Mouse (Mus musculus): ENCODE data around the gene Ltbp4. TPM values are rescaled to one million over a fixed set of nuclear protein-coding genes. Genes with fewer than 3 reads are reported as not detected.

Gene Ltbp4
- polyA plus RNA-seq, 1 experiment from 2014 or later, result 7.0 TPM

- H3K4me1 ChIP-seq, result peaks cover 23% of the 10 kb centered on the region
- no peak for DNase-seq (ENCODE audit: low spot score)
- no peak overlapping the region for H3K4me3 ChIP-seq
- H3K27me3 ChIP-seq (ENCODE audit: low read depth, poor library complexity, severe bottlenecking), result peaks cover 35% of the 10 kb centered on the region
- no peaks in the 10 kb centered on the region for H3K36me3 ChIP-seq
- WGBS, result 91% methylated on average over 22 of the region's 22 CpGs
- peaks cover 4% of the 10 kb centered on the region for H3K9me3 ChIP-seq (replicated peaks)
- H3K27ac ChIP-seq (replicated peaks), result no peak overlapping the region
These were observed 18.1 kb downstream of the Ltbp4 start for GRCm38 (mm10) chr7:27319411-27319810.

GRCm38 (mm10) chr7:27315958-27316357, 21.5 kb downstream of the Ltbp4 start:
- Histone ChIP-seq H3K4me3 (no peak overlapping the region), H3K27me3 (ENCODE audit: low read depth, poor library complexity, severe bottlenecking) (peaks cover 12% of the 10 kb centered on the region), H3K4me1 (peaks cover 16% of the 10 kb centered on the region; the same call in 1 of the 2 replicates), H3K9me3 (replicated peaks) (peaks cover 20% of the 10 kb centered on the region), H3K27ac (replicated peaks) (no peak overlapping the region), H3K36me3 (peaks cover 9% of the 10 kb centered on the region)
- WGBS, result 39% methylated on average over 7 of the region's 7 CpGs
- peak; percentile 43 for DNase-seq (ENCODE audit: low spot score)

DNA sequence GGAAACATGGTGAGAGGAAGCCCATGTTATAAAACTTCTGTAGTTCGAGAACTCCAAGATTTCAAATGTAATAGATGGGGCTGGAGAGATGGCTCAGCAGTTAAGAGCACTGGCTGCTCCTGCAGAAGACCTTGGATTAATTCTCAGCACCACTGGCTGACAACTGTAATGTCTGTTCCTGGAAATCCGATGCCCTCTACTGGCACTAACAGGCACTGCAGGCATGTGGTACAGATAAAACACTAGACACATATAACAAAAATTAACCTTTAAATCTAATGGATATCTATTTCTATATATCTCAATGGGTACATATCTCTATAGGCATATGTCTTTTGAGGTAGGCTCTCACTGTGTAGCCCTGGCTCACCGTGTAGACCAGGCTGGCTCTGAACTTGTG, 23.1 kb downstream of the Ltbp4 start:
- H3K9me3 ChIP-seq (replicated peaks), result peaks cover 20% of the 10 kb centered on the region
- H3K4me3 ChIP-seq, result no peak overlapping the region
- no peak for DNase-seq (ENCODE audit: low spot score)
- H3K27ac ChIP-seq (replicated peaks), result no peak overlapping the region
- H3K36me3 ChIP-seq, result peaks cover 9% of the 10 kb centered on the region
- peaks cover 26% of the 10 kb centered on the region for H3K4me1 ChIP-seq
- peaks cover 27% of the 10 kb centered on the region for H3K27me3 ChIP-seq (ENCODE audit: low read depth, poor library complexity, severe bottlenecking)
- WGBS, result 85% methylated on average over 3 of the region's 3 CpGs

GRCm38 (mm10) chr7:27311651-27312284, 25.7 kb downstream of the Ltbp4 start:
- peaks cover 20% of the 10 kb centered on the region for H3K9me3 ChIP-seq (replicated peaks)
- peaks cover 9% of the 10 kb centered on the region for H3K36me3 ChIP-seq
- H3K4me3 ChIP-seq, result no peak overlapping the region
- H3K27me3 ChIP-seq (ENCODE audit: low read depth, poor library complexity, severe bottlenecking), result peaks cover 41% of the 10 kb centered on the region
- no peak for DNase-seq (ENCODE audit: low spot score)
- no peak overlapping the region for H3K27ac ChIP-seq (replicated peaks)
- 90% methylated on average over 12 of the region's 12 CpGs for WGBS
- peaks cover 35% of the 10 kb centered on the region for H3K4me1 ChIP-seq

DNA sequence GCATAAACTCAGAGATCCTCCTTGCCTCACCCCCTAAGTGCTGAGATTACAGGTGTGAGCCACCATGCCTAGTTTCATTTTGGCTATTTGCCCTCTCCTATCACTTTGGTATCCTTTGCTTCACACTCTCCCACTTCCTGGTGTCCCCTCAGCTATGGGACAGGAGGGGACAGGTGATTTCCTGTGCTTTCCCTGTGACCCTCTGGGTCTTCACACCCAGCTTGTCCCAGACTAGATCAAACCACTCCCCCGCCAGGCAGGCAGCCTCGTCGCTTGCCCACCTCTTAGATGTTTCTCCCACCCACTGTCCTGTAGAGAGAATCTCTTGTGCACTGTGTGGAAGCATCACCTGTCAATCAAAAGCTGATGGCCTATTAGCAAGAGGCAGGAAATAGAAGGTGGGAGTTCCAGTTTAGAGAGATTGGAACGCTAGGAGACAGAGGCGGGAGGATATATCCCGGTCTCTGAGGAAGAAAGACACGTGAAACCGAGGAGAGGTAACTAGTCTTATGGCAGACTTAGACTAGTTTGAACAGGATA, 26.4 kb downstream of the Ltbp4 start:
- DNase-seq (ENCODE audit: low spot score), result no peak
- Histone ChIP-seq H3K9me3 (replicated peaks) (peaks cover 20% of the 10 kb centered on the region), H3K36me3 (peaks cover 9% of the 10 kb centered on the region), H3K4me3 (no peak overlapping the region), H3K27me3 (ENCODE audit: low read depth, poor library complexity, severe bottlenecking) (peaks cover 41% of the 10 kb centered on the region), H3K27ac (replicated peaks) (no peak overlapping the region), H3K4me1 (peaks cover 35% of the 10 kb centered on the region)
- WGBS, result 43% methylated on average over 8 of the region's 8 CpGs

- Histone ChIP-seq H3K4me1 (peaks cover 30% of the 10 kb centered on the region), H3K36me3 (peaks cover 9% of the 10 kb centered on the region), H3K4me3 (peak overlapping the region; percentile 49), H3K27ac (replicated peaks) (no peak overlapping the region), H3K9me3 (replicated peaks) (peaks cover 20% of the 10 kb centered on the region), H3K27me3 (ENCODE audit: low read depth, poor library complexity, severe bottlenecking) (peaks cover 41% of the 10 kb centered on the region)
- peak; percentile 35 for DNase-seq (ENCODE audit: low spot score)
- WGBS, result 5% methylated on average over 17 of the region's 17 CpGs
These were observed 27.2 kb downstream of the Ltbp4 start for GRCm38 (mm10) chr7:27310306-27310705.

GRCm38 (mm10) chr7:27309832-27310231, 27.7 kb downstream of the Ltbp4 start:
- Histone ChIP-seq H3K4me3 (peak overlapping the region; percentile 49; the same call in 1 of the 2 replicates), H3K27me3 (ENCODE audit: low read depth, poor library complexity, severe bottlenecking) (peaks cover 41% of the 10 kb centered on the region), H3K4me1 (peaks cover 30% of the 10 kb centered on the region)

GRCm38 (mm10) chr7:27308821-27309549, 28.5 kb downstream of the Ltbp4 start:
- Histone ChIP-seq H3K27me3 (ENCODE audit: low read depth, poor library complexity, severe bottlenecking) (peaks cover 41% of the 10 kb centered on the region), H3K4me1 (peaks cover 30% of the 10 kb centered on the region), H3K9me3 (replicated peaks) (peaks cover 12% of the 10 kb centered on the region), H3K27ac (replicated peaks) (no peak overlapping the region), H3K36me3 (peaks cover 6% of the 10 kb centered on the region), H3K4me3 (peak overlapping the region; percentile 48)
- WGBS, result 9% methylated on average over 28 of the region's 28 CpGs
- no peak for DNase-seq (ENCODE audit: low spot score)

More at GRCm38 (mm10) chr7:27309832-27310231, 27.7 kb downstream of the Ltbp4 start:
- Histone ChIP-seq H3K9me3 (replicated peaks) (peaks cover 20% of the 10 kb centered on the region), H3K27ac (replicated peaks) (no peak overlapping the region), H3K36me3 (peaks cover 9% of the 10 kb centered on the region)
- 40% methylated on average over 3 of the region's 3 CpGs for WGBS
- DNase-seq (ENCODE audit: low spot score), result no peak

DNA sequence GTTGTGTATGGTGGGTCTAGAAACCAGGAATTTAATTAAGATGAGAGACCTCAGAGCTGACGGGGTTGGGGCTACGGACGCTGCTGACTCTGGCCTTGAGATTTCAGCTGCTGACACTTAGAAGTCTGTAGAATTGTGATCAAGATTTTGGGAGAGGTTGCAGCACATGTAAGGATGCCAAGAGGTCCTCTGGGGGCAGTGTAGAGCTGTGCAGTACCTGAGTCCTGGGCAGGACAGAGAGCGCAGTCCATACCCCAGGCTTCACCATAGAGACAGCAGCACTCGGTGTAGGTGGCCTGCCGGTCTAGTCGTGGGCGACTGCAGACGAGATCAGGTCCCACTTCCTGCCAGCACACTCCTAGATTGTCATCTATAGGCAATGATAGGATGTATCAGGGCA, 29.9 kb downstream of the Ltbp4 start:
- no peaks in the 10 kb centered on the region for H3K36me3 ChIP-seq
- H3K27ac ChIP-seq (replicated peaks), result no peak overlapping the region
- H3K27me3 ChIP-seq (ENCODE audit: low read depth, poor library complexity, severe bottlenecking), result peaks cover 41% of the 10 kb centered on the region
- no peak overlapping the region for H3K4me3 ChIP-seq
- WGBS, result 47% methylated on average over 9 of the region's 9 CpGs
- DNase-seq (ENCODE audit: low spot score), result no peak
- peaks cover 30% of the 10 kb centered on the region for H3K4me1 ChIP-seq
- 0 out of 2 replicates have a peak, but pooled peaks cover under 1% of the 10 kb centered on the region for H3K9me3 ChIP-seq (replicated peaks)

DNA sequence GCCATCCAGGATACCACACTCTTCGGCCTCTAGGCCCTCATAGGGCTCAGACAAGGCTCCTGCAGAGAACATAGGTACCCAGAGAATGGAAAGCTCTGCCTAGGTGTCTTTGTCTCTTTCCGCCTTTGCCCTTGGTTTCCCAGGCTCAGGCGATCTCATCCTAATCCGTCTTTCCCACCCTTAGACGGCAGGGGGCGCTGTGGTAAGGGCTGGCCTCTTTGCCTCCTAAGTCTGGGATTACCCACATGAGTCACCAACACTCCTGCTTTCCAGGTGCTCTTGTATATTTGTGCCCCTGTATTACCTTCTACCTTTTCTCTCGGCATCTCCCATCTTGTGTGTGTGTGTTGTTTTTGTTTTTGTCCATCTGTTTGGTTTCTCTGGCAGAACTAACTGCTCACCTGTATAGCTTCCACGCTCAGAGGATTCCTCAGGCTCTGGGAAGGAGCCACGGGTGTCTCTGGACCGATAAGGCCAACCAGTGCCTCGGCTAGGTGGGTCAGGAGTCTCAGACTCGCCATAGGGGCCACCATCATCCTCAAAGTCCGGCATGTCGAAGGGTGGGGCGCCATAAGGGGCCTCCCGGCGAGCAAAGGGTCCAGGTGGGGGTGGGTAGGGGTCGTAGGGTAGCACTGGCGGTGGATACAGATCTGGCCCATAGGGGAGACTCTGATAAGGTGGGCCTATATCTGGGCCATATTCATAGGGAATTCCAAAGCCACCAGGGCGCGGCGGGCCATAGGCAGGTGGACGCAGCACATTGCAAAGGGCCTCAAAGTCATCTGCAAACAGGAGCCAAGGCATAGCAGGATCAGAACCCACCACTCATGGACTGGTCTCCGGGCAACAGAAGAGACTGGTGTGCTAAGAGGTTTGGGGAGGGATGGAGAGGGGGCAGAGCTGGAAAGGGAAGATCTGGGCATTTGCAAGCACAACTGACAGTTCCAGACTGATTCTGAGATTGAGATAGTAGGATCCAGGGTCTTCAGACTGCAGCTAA, 31.0 kb downstream of the Ltbp4 start:
- peak overlapping the region; percentile 38; the same call in 1 of the 2 replicates for H3K27ac ChIP-seq (replicated peaks)
- no peak overlapping the region for H3K4me3 ChIP-seq
- WGBS, result 77% methylated on average over 24 of the region's 24 CpGs
- no peaks in the 10 kb centered on the region for H3K36me3 ChIP-seq
- H3K9me3 ChIP-seq (replicated peaks), result no peaks in the 10 kb centered on the region
- peaks cover 35% of the 10 kb centered on the region for H3K27me3 ChIP-seq (ENCODE audit: low read depth, poor library complexity, severe bottlenecking)
- peaks cover 30% of the 10 kb centered on the region for H3K4me1 ChIP-seq
- no peak for DNase-seq (ENCODE audit: low spot score)

DNA sequence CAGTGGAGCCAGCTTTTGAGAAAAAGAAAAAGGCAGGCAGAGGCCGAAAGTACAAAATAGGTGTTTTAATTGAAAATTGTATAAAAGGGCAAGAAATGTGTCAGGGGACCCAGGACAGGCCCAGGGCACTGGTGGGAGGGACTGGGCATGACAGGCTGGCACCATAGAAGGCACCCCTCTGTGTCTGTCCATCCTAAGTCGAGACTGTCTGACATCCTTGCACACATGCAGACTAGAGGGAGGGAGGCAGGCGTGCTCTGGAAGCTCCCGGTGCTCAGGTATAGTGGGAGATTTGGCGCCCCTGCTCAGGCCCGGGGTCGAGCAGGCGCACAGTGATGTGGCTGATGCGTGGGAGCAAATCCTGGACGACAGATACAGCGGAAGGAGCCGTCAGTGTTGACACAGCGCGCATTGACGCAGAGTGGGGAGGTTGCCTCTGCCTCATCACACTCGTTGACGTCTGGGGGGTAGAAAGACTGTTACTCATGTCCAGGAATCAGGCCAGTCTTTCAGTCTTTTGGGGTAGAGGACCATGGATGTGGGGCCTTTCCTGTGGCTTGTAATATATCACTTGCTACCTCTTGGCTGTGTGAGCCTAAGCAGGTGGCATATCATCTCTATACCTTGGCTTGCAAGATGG, 32.3 kb downstream of the Ltbp4 start:
- no peak overlapping the region for H3K27ac ChIP-seq (replicated peaks)
- DNase-seq (ENCODE audit: low spot score), result no peak
- no peaks in the 10 kb centered on the region for H3K36me3 ChIP-seq
- H3K4me3 ChIP-seq, result no peak overlapping the region
- 88% methylated on average over 17 of the region's 17 CpGs for WGBS
- peaks cover 22% of the 10 kb centered on the region for H3K27me3 ChIP-seq (ENCODE audit: low read depth, poor library complexity, severe bottlenecking)
- peaks cover 21% of the 10 kb centered on the region for H3K4me1 ChIP-seq
- no peaks in the 10 kb centered on the region for H3K9me3 ChIP-seq (replicated peaks)

DNA sequence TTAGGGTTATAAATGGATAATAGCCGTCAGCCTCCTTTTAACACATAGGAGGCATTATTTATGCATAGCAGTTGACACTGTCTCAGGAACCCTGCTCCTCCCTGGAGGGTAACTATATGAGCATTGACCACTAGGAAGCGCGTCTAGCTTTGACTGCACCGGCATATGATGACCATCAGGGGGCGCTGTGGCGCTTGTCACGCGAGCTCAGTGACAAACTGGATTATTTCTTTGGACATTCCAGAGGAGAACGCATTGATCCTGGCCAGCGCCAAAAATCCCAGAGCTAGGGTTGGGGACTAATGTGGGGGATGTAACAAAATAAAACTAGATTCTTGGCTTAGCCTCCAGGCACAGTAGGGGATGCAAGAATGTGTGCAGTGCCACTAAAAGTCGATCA, 35.3 kb downstream of the Ltbp4 start:
- Histone ChIP-seq H3K27me3 (ENCODE audit: low read depth, poor library complexity, severe bottlenecking) (no peaks in the 10 kb centered on the region; the same call in 1 of the 2 replicates), H3K4me3 (no peak overlapping the region), H3K9me3 (replicated peaks) (0 out of 2 replicates have a peak, but pooled peaks cover 1% of the 10 kb centered on the region), H3K36me3 (no peaks in the 10 kb centered on the region), H3K27ac (replicated peaks) (no peak overlapping the region), H3K4me1 (peaks cover 8% of the 10 kb centered on the region)
- WGBS, result 14% methylated on average over 11 of the region's 11 CpGs
- peak; percentile 70 for DNase-seq (ENCODE audit: low spot score)

Measured in midbrain, embryonic 10.5 days (tissue).